28 mouse cellular contexts compared by ENCODE assay signal in genomic region chr8:122457171-122457570, GRCm38 (mm10). TPM values are rescaled to one million over a fixed set of nuclear protein-coding genes. Genes with fewer than 3 reads are reported as not detected.
A peak's percentile ranks its signal among the peaks of the same experiment; 100 is the strongest.
DNase-seq lines count a peak whose midpoint lies in the region; ATAC-seq lines count a peak whose summit lies in the region.
"Had no signal": no experiment of that assay in that cellular context is flagged by ENCODE, and none has a peak within 500 bp of the region (broad histone marks: within the 10 kb centered on the region; RNA-seq: fewer than 3 reads in every experiment).

No protein-coding gene starts in this region.

- 66% methylated on average over 11 of the region's 11 CpGs for WGBS in heart, embryonic 14.5 days
- WGBS in forebrain, embryonic 12.5 days = 73% methylated on average over 11 of the region's 11 CpGs

- intact Hi-C loops in heart, postnatal 10 days (cut with DNase I) = no loop called here

- H3K27ac ChIP-seq in heart, embryonic 14.5 days (replicated peaks in 1 of 2; ENCODE audit: control insufficient read depth in 1 of 2, insufficient read depth in 1 of 2, low read depth in 2 of 2, low read length in 2 of 2) = no peak overlapping the region
- H3K27ac ChIP-seq in forebrain, embryonic 12.5 days = no peak overlapping the region
- H3K27ac ChIP-seq: embryonic facial prominence, embryonic 10.5 days; embryonic facial prominence, embryonic 13.5 days; forebrain, embryonic 13.5 days; gastrocnemius, adult 2 months; heart, embryonic 15.5 days; hindbrain, embryonic 12.5 days; hindbrain, embryonic 15.5 days had no signal

- no peaks in the 10 kb centered on the region for H3K9me3 ChIP-seq in heart, embryonic 14.5 days (ENCODE audit: control insufficient read depth, low read length)
- no peaks in the 10 kb centered on the region for H3K9me3 ChIP-seq in forebrain, embryonic 12.5 days
- H3K9me3 ChIP-seq: embryonic facial prominence, embryonic 10.5 days; embryonic facial prominence, embryonic 13.5 days; forebrain, embryonic 13.5 days; heart, embryonic 15.5 days; hindbrain, embryonic 12.5 days; hindbrain, embryonic 15.5 days had no signal

- DNase-seq in heart, postnatal 10 days = no peak
- peak; percentile 54 for DNase-seq in urinary bladder, adult 2 months (ENCODE audit: low spot score)
- DNase-seq in urinary bladder, postnatal 4 days (ENCODE audit: low spot score in 2 of 2) = no peak
- DNase-seq in urinary bladder, postnatal 25 days (ENCODE audit: low spot score) = peak; percentile 21
- DNase-seq: adrenal gland, adult 8-10 months; adrenal gland, postnatal 25 days; cerebellum, adult 11-12 months; cerebellum, adult 8-10 months; cerebellum, postnatal 10 days; cerebellum, postnatal 36 days; embryo, embryonic 11 days; gastrocnemius, adult 2 months; gastrocnemius, postnatal 14 days; heart, adult 11 months; heart, postnatal 14 days had no signal

- no peak overlapping the region for H3K4me3 ChIP-seq in heart, embryonic 14.5 days (ENCODE audit: control insufficient read depth in 1 of 2, insufficient read depth in 1 of 2, low read depth in 1 of 2, low read length in 2 of 2)
- no peak overlapping the region for H3K4me3 ChIP-seq in forebrain, embryonic 12.5 days (replicated peaks)
- H3K4me3 ChIP-seq: embryonic facial prominence, embryonic 10.5 days; embryonic facial prominence, embryonic 13.5 days; erythroblast, embryonic 14.5 days; forebrain, embryonic 13.5 days; gastrocnemius, adult 2 months; heart, embryonic 15.5 days; hindbrain, embryonic 12.5 days; hindbrain, embryonic 15.5 days had no signal

- ATAC-seq in heart, embryonic 14.5 days (ENCODE audit: insufficient number of reproducible peaks, insufficient read depth, low FRiP score, low read depth) = no peak
- ATAC-seq in forebrain, embryonic 12.5 days (ENCODE audit: low FRiP score) = no peak
- ATAC-seq: activated CD4-positive, CD25-positive, alpha-beta regulatory T cell, adult 4 months; forebrain, embryonic 13.5 days; forebrain, embryonic 16.5 days had no signal

- no peak overlapping the region for H3K4me2 ChIP-seq in heart, embryonic 14.5 days (ENCODE audit: low read length)
- no peak overlapping the region for H3K4me2 ChIP-seq in forebrain, embryonic 12.5 days
- H3K4me2 ChIP-seq: embryonic facial prominence, embryonic 13.5 days; forebrain, embryonic 13.5 days; heart, embryonic 15.5 days; hindbrain, embryonic 12.5 days; hindbrain, embryonic 15.5 days had no signal

- peaks cover 19% of the 10 kb centered on the region for H3K27me3 ChIP-seq in heart, embryonic 14.5 days (ENCODE audit: control insufficient read depth, insufficient read depth, low read length)
- peaks cover 61% of the 10 kb centered on the region for H3K27me3 ChIP-seq in forebrain, embryonic 12.5 days

- H3K4me1 ChIP-seq in heart, embryonic 14.5 days (ENCODE audit: control insufficient read depth in 2 of 2, insufficient read depth in 2 of 2, low read length in 2 of 2) = peaks cover 28 to 35% of the 10 kb centered on the region in 2 experiments
- H3K4me1 ChIP-seq in forebrain, embryonic 12.5 days = peaks cover 15% of the 10 kb centered on the region

- H3K36me3 ChIP-seq in heart, embryonic 14.5 days (ENCODE audit: control insufficient read depth, insufficient read depth, low read length) = no peaks in the 10 kb centered on the region
- H3K36me3 ChIP-seq in forebrain, embryonic 12.5 days (replicated peaks) = no peaks in the 10 kb centered on the region
- H3K36me3 ChIP-seq: embryonic facial prominence, embryonic 10.5 days; embryonic facial prominence, embryonic 13.5 days; heart, embryonic 15.5 days; hindbrain, embryonic 12.5 days; hindbrain, embryonic 15.5 days had no signal

- H3K9ac ChIP-seq in heart, embryonic 14.5 days (ENCODE audit: low read length) = 0 out of 2 replicates have a peak overlapping the region, but pooled peaks have one; percentile 11
- no peak overlapping the region for H3K9ac ChIP-seq in forebrain, embryonic 12.5 days
- H3K9ac ChIP-seq: embryonic facial prominence, embryonic 13.5 days; forebrain, embryonic 13.5 days; heart, embryonic 15.5 days; hindbrain, embryonic 12.5 days; hindbrain, embryonic 15.5 days had no signal

RNA-seq across cellular contexts. Expression of gene Snai3, which starts 3.4 kb away (rescaled TPM):
- 2.6 TPM in 2 replicates for polyA plus RNA-seq in heart, embryonic 14.5 days (2014; fragmentation: Nextera tagmentation; extraction: Ambion mirVana)
- under 1 TPM; 0.52 to 0.53 TPM for total RNA-seq in heart, postnatal 10 days (2021)
- polyA plus RNA-seq in urinary bladder, adult 2 months (2012; rRNA removed) = 2.9 and 3.2 TPM in 2 replicates
- polyA plus RNA-seq in forebrain, embryonic 12.5 days (2016; fragmentation: Nextera tagmentation; extraction: Ambion mirVana) = 0.15 TPM in 1 of 2 replicates, not detected in the other
- total RNA-seq: adrenal gland, adult 8-10 months; adrenal gland, postnatal 25 days; hematopoietic stem cell, adult 5-6 weeks had no signal
- polyA plus RNA-seq: brain, embryonic 14.5 days; erythroblast, embryonic 14.5 days; forebrain, embryonic 16.5 days; hindbrain, embryonic 12.5 days; hindbrain, embryonic 15.5 days had no signal

RNA-seq across cellular contexts. Expression of gene Mvd, which starts 13.9 kb away (rescaled TPM):
- 14.4 and 17.9 TPM in 2 replicates for polyA plus RNA-seq in heart, embryonic 14.5 days (2014; fragmentation: Nextera tagmentation; extraction: Ambion mirVana)
- 1 to 10 TPM; 5.4 to 5.7 TPM for total RNA-seq in heart, postnatal 10 days (2021)
- polyA plus RNA-seq in urinary bladder, adult 2 months (2012; rRNA removed) = 18.0 and 26.0 TPM in 2 replicates
- polyA plus RNA-seq in forebrain, embryonic 12.5 days (2016; fragmentation: Nextera tagmentation; extraction: Ambion mirVana) = 39.3 and 42.6 TPM in 2 replicates

RNA-seq across cellular contexts. Expression of gene Rnf166, which starts 18.7 kb away (rescaled TPM):
- 39.8 and 40.8 TPM in 2 replicates for polyA plus RNA-seq in heart, embryonic 14.5 days (2014; fragmentation: Nextera tagmentation; extraction: Ambion mirVana)
- 10 to 100 TPM; 28.2 to 32.0 TPM for total RNA-seq in heart, postnatal 10 days (2021)
- polyA plus RNA-seq in urinary bladder, adult 2 months (2012; rRNA removed) = 61.1 and 64.7 TPM in 2 replicates
- 35.1 and 35.4 TPM in 2 replicates for polyA plus RNA-seq in forebrain, embryonic 12.5 days (2016; fragmentation: Nextera tagmentation; extraction: Ambion mirVana)

RNA-seq across cellular contexts. Expression of gene Ctu2, which starts 18.8 kb away (rescaled TPM):
- 24.9 and 33.0 TPM in 2 replicates for polyA plus RNA-seq in heart, embryonic 14.5 days (2014; fragmentation: Nextera tagmentation; extraction: Ambion mirVana)
- total RNA-seq in heart, postnatal 10 days (2021) = 10 to 100 TPM in 1 of 2 experiments, 1 to 10 TPM in 1; 9.6 to 14.1 TPM
- 27.6 and 33.1 TPM in 2 replicates for polyA plus RNA-seq in urinary bladder, adult 2 months (2012; rRNA removed)
- 79.6 and 83.2 TPM in 2 replicates for polyA plus RNA-seq in forebrain, embryonic 12.5 days (2016; fragmentation: Nextera tagmentation; extraction: Ambion mirVana)

RNA-seq across cellular contexts. Expression of gene Cyba, which starts 24.4 kb away (rescaled TPM):
- 194 and 196 TPM in 2 replicates for polyA plus RNA-seq in heart, embryonic 14.5 days (2014; fragmentation: Nextera tagmentation; extraction: Ambion mirVana)
- total RNA-seq in heart, postnatal 10 days (2021) = 10 to 100 TPM; 61.8 to 63.9 TPM
- 115 and 130 TPM in 2 replicates for polyA plus RNA-seq in urinary bladder, adult 2 months (2012; rRNA removed)
- 37.8 and 42.6 TPM in 2 replicates for polyA plus RNA-seq in forebrain, embryonic 12.5 days (2016; fragmentation: Nextera tagmentation; extraction: Ambion mirVana)

Comparison
In these comparisons a context has a peak if more than half of its experiments do, and no peak if none do; other contexts are left out.
1. DNase-seq: peak in urinary bladder, adult 2 months (single experiment) and urinary bladder, postnatal 25 days (single experiment); none in heart, postnatal 10 days (0 of 2) and urinary bladder, postnatal 4 days (0 of 2).